Mouse (Mus musculus) hindbrain, embryonic 16.5 days (tissue): ENCODE measurements at regions not wholly inside any gene's neighbourhood (a gene's known extent, or its start where the extent isn't known, plus 50 kb on each side); places are given as distances from the start of the nearest gene placed in this dataset.

Source experiments
- ATAC-seq: fragments of 200-750 bp; cut with Nextera tagmentation; 2 replicates; pipeline ENCODE4 v1.8.0; 2017; ENCODE audit warnings: moderate TSS enrichment, moderate library complexity
- H3K27ac ChIP-seq: fragments of 300-500 bp; sonication (generic); 2 replicates; pipeline ENCODE4 v1.5.1; 2014; ENCODE audit warnings: low read depth, mild to moderate bottlenecking, control low read depth, low read length, moderate library complexity
- H3K27me3 ChIP-seq: fragments of 300-500 bp; sonication (generic); replicated peaks from 2 replicates; pipeline ENCODE4 v1.6.1; 2014; ENCODE audit warnings: low read length; ENCODE audit not compliant: control insufficient read depth, insufficient read depth
- H3K36me3 ChIP-seq: fragments of 300-500 bp; sonication (generic); 2 replicates; pipeline ENCODE4 v1.6.1; 2014; ENCODE audit warnings: mild to moderate bottlenecking, low read length, moderate library complexity, mixed read lengths; ENCODE audit not compliant: control insufficient read depth, insufficient read depth
- H3K4me1 ChIP-seq: fragments of 300-500 bp; sonication (generic); 2 replicates; pipeline ENCODE4 v1.6.1; 2014; ENCODE audit warnings: low read depth, low read length; ENCODE audit not compliant: control insufficient read depth, insufficient read depth
- H3K4me2 ChIP-seq: fragments of 300-500 bp; sonication (generic); 2 replicates; pipeline ENCODE4 v1.6.1; 2014; ENCODE audit warnings: mild to moderate bottlenecking, low read length, control low read depth, moderate library complexity
- H3K4me3 ChIP-seq: fragments of 300-500 bp; sonication (generic); 2 replicates; pipeline ENCODE4 v1.5.1; 2014; ENCODE audit warnings: mild to moderate bottlenecking, low read length, control low read depth, moderate library complexity
- H3K9ac ChIP-seq: fragments of 300-500 bp; sonication (generic); 2 replicates; pipeline ENCODE4 v1.6.1; 2014; ENCODE audit warnings: low read depth, mild to moderate bottlenecking, control low read depth, low read length, moderate library complexity
- H3K9me3 ChIP-seq: fragments of 300-500 bp; sonication (generic); 2 replicates; pipeline ENCODE4 v1.6.1; 2014; ENCODE audit warnings: mild to moderate bottlenecking, low read length, moderate library complexity; ENCODE audit not compliant: control insufficient read depth
- WGBS: fragments of 180-500 bp; shearing (Covaris S2); extraction: QIAGEN DNeasy Blood & Tissue Kit; methylation state at CpG from one replicate; pipeline ENCODE4 v1.1.7; 2014; 5-methylcytosine and 5-hydroxymethylcytosine counted together

GRCm38 (mm10) chr8:101522758-101523157 lies 1262.7 kb downstream of the Cdh11 start:
- no peaks in the 10 kb centered on the region for H3K36me3 ChIP-seq
- H3K4me2 ChIP-seq, result no peak overlapping the region
- no peaks in the 10 kb centered on the region for H3K9me3 ChIP-seq
- no peaks in the 10 kb centered on the region for H3K4me1 ChIP-seq
- ATAC-seq, result no peak
- no peaks in the 10 kb centered on the region for H3K27me3 ChIP-seq
- no peak overlapping the region for H3K4me3 ChIP-seq
- H3K27ac ChIP-seq, result no peak overlapping the region
- H3K9ac ChIP-seq, result no peak overlapping the region
- 69% methylated on average over 1 of the region's 1 CpGs for WGBS

DNA sequence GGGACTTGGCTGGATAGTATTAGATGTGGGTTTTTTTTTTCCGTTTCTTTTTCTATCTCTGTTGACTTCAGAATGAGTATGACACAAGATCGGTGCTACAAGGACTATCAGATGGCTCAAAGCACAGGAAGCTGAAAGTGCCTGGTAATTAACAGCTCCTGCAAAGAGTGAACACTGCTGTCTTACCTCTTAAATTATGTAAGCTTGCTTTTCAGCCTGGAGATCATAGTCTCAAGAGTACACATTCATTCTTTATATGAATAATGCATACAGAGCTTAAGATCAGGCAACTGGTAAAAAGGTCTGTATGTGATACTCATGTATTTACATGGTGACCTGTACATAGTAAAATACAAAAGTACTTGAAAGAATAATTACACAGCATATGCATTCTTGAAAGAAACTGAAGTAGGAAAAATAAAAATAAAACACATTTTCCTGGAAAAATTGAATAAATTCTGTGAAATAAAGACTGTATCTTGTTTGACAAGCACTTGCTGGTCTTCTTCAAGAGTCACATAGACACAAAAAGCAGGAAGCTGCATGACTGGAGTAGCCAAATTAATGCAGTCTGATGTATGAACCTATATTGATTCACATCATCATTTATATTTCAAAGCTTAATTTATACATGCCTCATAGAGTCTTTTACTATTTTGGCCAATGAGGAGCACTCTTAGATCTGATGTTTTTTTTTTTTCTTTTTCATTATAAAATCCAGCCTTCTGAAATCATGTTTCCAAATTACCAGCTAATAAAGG lies 1306.7 kb downstream of the Cdh11 start:
- 83% methylated on average over 2 of the region's 2 CpGs for WGBS
- Histone ChIP-seq H3K9me3 (no peaks in the 10 kb centered on the region), H3K36me3 (no peaks in the 10 kb centered on the region), H3K27ac (no peak overlapping the region), H3K27me3 (no peaks in the 10 kb centered on the region), H3K4me1 (no peaks in the 10 kb centered on the region), H3K9ac (no peak overlapping the region), H3K4me3 (no peak overlapping the region), H3K4me2 (no peak overlapping the region)
- no peak for ATAC-seq

- Histone ChIP-seq H3K27me3 (no peaks in the 10 kb centered on the region), H3K4me3 (no peak overlapping the region), H3K4me2 (no peak overlapping the region), H3K9ac (no peak overlapping the region), H3K27ac (no peak overlapping the region), H3K36me3 (no peaks in the 10 kb centered on the region), H3K9me3 (no peaks in the 10 kb centered on the region), H3K4me1 (no peaks in the 10 kb centered on the region)
- 44% methylated on average over 3 of the region's 3 CpGs for WGBS
- ATAC-seq, result no peak
These were observed 1319.1 kb downstream of the Cdh11 start for GRCm38 (mm10) chr8:101466363-101466762.

DNA sequence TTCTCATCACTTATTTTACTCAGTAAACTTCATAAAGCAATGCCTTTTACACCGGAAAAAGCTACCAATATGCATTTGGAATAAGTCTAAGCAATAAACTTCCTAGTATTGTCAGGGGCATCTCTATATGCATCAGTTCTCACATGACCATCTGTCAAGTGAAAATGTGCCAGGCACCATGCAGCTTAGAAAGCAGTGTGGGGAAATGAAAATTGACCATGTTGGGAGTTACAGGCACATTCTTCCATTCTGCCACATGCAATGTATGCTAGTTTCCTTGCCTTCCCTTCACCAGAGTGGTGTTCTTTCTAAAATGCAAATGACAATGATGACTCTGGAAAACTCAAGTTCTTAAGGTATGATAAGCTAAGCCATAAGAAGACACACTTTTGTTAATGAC lies 1322.9 kb downstream of the Cdh11 start:
- Histone ChIP-seq H3K4me1 (no peaks in the 10 kb centered on the region), H3K4me2 (no peak overlapping the region), H3K36me3 (no peaks in the 10 kb centered on the region), H3K4me3 (no peak overlapping the region), H3K27ac (no peak overlapping the region), H3K27me3 (no peaks in the 10 kb centered on the region), H3K9ac (no peak overlapping the region), H3K9me3 (no peaks in the 10 kb centered on the region)
- WGBS, result 73% methylated on average over 1 of the region's 1 CpGs
- peak; percentile 42; the same call in 1 of the 2 replicates for ATAC-seq

- no peak overlapping the region for H3K27ac ChIP-seq
- 75% methylated on average over 1 of the region's 1 CpGs for WGBS
- no peak for ATAC-seq
These were observed 1340.7 kb downstream of the Cdh11 start for GRCm38 (mm10) chr8:101444730-101445129.

GRCm38 (mm10) chr8:101442563-101442962 lies 1342.9 kb downstream of the Cdh11 start:
- Histone ChIP-seq H3K4me3 (no peak overlapping the region), H3K9me3 (no peaks in the 10 kb centered on the region), H3K4me1 (no peaks in the 10 kb centered on the region), H3K36me3 (no peaks in the 10 kb centered on the region), H3K9ac (no peak overlapping the region), H3K4me2 (no peak overlapping the region), H3K27me3 (no peaks in the 10 kb centered on the region), H3K27ac (no peak overlapping the region)
- ATAC-seq, result no peak
- 93% methylated on average over 2 of the region's 2 CpGs for WGBS

More at GRCm38 (mm10) chr8:101444730-101445129, 1340.7 kb downstream of the Cdh11 start:
- H3K27me3 ChIP-seq, result no peaks in the 10 kb centered on the region
- H3K9me3 ChIP-seq, result no peaks in the 10 kb centered on the region
- no peak overlapping the region for H3K4me3 ChIP-seq
- H3K4me2 ChIP-seq, result no peak overlapping the region
- no peak overlapping the region for H3K9ac ChIP-seq
- no peaks in the 10 kb centered on the region for H3K4me1 ChIP-seq
- no peaks in the 10 kb centered on the region for H3K36me3 ChIP-seq

DNA sequence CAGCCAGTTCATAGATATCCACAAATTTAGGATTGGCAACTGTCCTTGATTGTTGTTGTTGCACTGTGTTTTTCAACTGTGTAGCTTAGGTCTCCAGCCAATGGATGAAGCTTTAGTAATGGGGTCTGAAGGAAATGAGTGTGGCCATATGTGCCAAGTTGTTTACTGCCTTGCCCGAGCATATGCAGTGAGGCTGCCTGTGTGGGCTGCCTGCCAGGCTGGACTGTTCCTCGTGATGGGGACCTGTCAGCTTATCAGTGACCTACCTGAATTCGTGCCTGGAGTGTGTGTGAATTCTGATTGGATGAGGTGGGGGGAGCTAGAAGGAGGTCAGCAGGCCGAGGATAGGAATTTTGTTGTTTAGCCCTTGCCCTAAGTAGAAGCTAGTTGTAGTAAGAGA lies 1349.8 kb downstream of the Cdh11 start:
- no peak for ATAC-seq
- H3K4me1 ChIP-seq, result no peaks in the 10 kb centered on the region
- no peak overlapping the region for H3K9ac ChIP-seq

More for the DNA sequence above, 1349.8 kb downstream of the Cdh11 start:
- 54% methylated on average over 4 of the region's 4 CpGs for WGBS
- Histone ChIP-seq H3K36me3 (no peaks in the 10 kb centered on the region), H3K27ac (no peak overlapping the region), H3K9me3 (no peaks in the 10 kb centered on the region), H3K27me3 (no peaks in the 10 kb centered on the region), H3K4me3 (no peak overlapping the region), H3K4me2 (no peak overlapping the region)
